Mouse (Mus musculus) right cerebral cortex, adult 18-20 months (tissue): ENCODE results near the gene Nr1d1.

Experiments
- DNase-seq: peaks from one replicate; pipeline ENCODE4 v3.0.0; 2022; ENCODE audit warnings: mixed read lengths

Gene Nr1d1

GRCm38 (mm10) chr11:98769007-98769954 is 5.9 kb downstream of the Nr1d1 start:
- DNase-seq = peak; percentile 27

- DNase-seq = peak; percentile 48
Measured at GRCm38 (mm10) chr11:98768127-98769006, 6.8 kb downstream of the Nr1d1 start.

GRCm38 (mm10) chr11:98767713-98768112 is 7.4 kb downstream of the Nr1d1 start:
- DNase-seq = no peak

- no peak for DNase-seq
Measured at GRCm38 (mm10) chr11:98767276-98767675, 7.9 kb downstream of the Nr1d1 start.

GRCm38 (mm10) chr11:98766816-98767215 is 8.3 kb downstream of the Nr1d1 start:
- DNase-seq = no peak

GRCm38 (mm10) chr11:98766346-98766745 is 8.8 kb downstream of the Nr1d1 start:
- no peak for DNase-seq

- DNase-seq = no peak
Measured at GRCm38 (mm10) chr11:98765421-98766309, 9.5 kb downstream of the Nr1d1 start.

- no peak for DNase-seq
Measured at GRCm38 (mm10) chr11:98764746-98765145, 10.4 kb downstream of the Nr1d1 start.

GRCm38 (mm10) chr11:98764091-98764490 is 11.0 kb downstream of the Nr1d1 start:
- DNase-seq = no peak

- DNase-seq = no peak
Measured at GRCm38 (mm10) chr11:98763502-98763861, 11.7 kb downstream of the Nr1d1 start.

- DNase-seq = no peak
Measured at GRCm38 (mm10) chr11:98762756-98763501, 12.2 kb downstream of the Nr1d1 start.

- DNase-seq = no peak
Measured at GRCm38 (mm10) chr11:98761939-98762338, 13.2 kb downstream of the Nr1d1 start.

- DNase-seq = no peak
Measured at GRCm38 (mm10) chr11:98756711-98757110, 18.4 kb downstream of the Nr1d1 start.

GRCm38 (mm10) chr11:98755726-98756380 is 19.3 kb downstream of the Nr1d1 start:
- DNase-seq = no peak

- peak; percentile 51 for DNase-seq
Measured at GRCm38 (mm10) chr11:98754621-98755181, 20.4 kb downstream of the Nr1d1 start.

- no peak for DNase-seq
Measured at GRCm38 (mm10) chr11:98754151-98754620, 20.9 kb downstream of the Nr1d1 start.

- DNase-seq = no peak
Measured at GRCm38 (mm10) chr11:98753264-98753663, 21.9 kb downstream of the Nr1d1 start.

GRCm38 (mm10) chr11:98752562-98753140 is 22.5 kb downstream of the Nr1d1 start:
- DNase-seq = no peak

GRCm38 (mm10) chr11:98751221-98751782 is 23.8 kb downstream of the Nr1d1 start:
- no peak for DNase-seq
